Mouse (Mus musculus) testis, postnatal 14 days (tissue): Measurements from ENCODE around the gene Hes2.
A peak's percentile ranks its signal among the peaks of the same experiment; 100 is the strongest.

Experiments used
- DNase-seq: peaks from one replicate; pipeline ENCODE4 v3.0.0; 2021; ENCODE audit warnings: low spot score

Hes2 gene

DNA sequence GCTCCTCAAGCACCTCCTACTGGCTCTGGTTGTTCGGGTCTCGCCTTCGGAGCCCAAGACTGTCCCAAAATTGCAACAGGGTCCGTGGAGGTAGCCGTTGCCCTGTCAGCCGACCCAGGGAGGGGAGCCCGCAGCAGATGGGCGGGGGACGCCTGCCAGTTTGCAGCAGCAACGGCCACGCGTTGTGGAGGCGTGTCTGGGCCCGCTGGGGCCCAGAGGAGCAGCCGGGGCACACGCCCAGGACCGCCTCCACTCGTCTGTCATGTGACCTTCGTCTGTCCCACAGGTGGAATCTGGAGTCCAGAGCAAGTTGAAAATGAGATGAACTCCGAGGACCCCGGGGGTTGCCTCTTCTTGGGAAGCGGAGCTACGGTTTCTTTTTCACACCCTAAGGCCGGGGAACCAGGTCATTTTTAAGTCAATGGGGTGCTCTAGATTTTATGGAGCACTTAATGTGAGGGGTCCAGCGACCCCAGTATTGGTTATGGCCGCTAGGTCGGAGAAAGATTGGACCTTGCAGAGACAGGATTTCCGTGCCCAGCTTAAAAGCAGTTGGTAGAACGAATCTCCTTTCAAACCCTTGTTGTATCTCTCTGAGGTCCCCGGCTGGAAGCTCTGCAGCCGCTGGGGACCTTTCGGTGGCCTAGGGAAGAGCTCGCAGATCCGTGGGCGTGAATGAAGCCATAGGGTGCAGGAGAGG is at the start of gene Hes2:
Gene Hes2, plus strand, starts transcription at position 283 of the 700 bp plus-strand sequence.
- DNase-seq = no peak

DNA sequence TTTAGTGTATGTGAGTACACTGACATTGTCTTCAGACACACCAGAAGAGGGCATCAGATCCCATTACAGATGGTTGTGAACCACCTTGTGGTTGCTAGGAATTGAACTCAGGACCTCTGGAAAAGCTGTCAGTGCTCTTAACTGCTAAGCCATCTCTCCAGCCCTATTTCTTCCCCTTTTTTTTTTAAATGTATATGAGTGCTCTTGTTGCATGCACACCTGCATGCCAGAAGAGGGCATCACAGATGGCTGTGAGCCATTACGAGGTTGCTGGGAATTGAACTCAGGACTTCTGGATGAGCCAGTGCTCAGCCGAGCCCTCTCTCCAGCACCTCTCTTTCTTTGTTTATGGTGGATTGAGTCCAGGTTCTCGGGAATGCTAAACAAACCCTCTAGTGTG is 49.2 kb upstream of the Hes2 start:
- no peak for DNase-seq

DNA sequence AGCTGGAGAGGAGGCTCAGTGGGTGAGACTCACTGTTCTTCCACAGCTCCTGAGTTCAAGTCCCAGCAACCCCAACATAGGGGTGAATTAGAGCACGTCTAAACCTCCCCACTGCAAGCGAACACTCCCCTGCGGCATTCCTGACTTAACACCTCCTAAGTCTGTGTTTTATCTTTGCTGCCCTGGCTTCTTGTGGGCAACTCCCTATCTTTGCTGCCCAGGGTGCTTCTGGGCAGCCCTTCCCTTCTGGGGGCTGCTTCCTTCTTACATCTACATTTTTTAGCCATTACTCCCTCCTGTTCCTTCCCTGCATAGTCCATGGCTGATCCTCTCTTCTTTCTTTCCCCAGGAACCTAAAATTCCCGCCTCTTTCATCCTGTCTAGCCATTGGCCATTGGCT is 48.0 kb upstream of the Hes2 start:
- DNase-seq = no peak

DNA sequence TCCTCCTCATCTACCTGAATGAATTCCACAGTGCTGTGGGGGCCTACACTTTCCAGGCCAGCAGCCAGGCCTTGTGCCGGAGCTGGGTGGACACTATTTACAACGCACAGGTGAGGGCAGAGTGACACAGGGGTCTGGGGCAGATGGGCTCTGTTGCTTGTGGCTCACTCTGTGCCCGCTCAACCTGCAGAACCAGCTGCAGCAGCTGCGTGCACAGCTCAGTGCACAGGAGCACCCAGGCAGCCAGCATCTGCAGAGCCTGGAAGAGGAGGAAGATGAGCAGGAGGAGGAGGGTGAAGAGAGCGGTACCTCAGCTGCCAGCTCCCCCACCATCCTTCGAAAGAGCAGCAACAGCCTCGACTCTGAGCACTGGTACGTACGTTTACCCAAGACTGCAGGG is 46.3 kb upstream of the Hes2 start:
- no peak for DNase-seq

DNA sequence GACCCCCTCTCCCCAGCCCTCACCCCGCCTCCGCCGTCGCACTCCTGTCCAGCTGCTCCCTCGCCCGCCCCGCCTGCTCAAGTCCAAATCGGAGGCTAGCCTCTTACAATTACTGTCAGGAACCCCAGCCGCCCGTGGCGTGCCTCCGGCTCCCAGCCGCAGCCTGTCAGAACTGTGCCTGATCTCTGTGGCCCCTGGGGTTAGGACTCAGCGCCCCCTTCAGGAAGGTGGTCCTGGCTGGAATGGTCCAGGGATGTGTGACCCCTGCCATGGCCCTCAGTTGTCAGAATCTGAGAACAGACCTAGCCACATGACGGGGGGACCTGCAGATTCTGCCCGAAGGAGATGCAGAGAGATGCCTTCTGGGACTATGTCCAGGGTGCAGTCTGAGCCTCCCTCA is 44.6 kb upstream of the Hes2 start:
- DNase-seq = no peak

- DNase-seq = no peak
Observed at GRCm38 (mm10) chr4:152115921-152116612, 42.6 kb upstream of the Hes2 start, which contains the start of gene Tnfrsf25. Gene Tnfrsf25 (plus strand): TSS chr4:152115934.

GRCm38 (mm10) chr4:152117538-152117937 is 41.1 kb upstream of the Hes2 start:
- no peak for DNase-seq

- no peak for DNase-seq
Observed at GRCm38 (mm10) chr4:152119396-152120292, 39.0 kb upstream of the Hes2 start.

GRCm38 (mm10) chr4:152120311-152121182 is 38.1 kb upstream of the Hes2 start:
- no peak for DNase-seq

DNA sequence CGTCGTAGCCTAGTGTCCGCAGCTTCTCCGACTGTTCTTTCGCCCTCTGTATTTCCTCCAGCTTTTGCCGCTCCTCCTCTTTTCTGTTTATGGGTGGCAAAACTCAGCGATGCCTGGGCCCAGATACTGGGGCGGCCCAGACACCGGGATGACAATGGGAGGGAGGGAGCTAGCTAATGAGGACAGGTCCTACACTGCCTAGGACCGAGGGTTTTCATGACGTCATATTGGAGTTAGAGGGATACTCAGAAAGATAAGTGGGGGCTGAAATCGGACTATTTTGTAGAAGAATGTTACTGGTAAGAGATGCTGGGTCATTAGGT is 37.5 kb upstream of the Hes2 start:
- DNase-seq = no peak

DNA sequence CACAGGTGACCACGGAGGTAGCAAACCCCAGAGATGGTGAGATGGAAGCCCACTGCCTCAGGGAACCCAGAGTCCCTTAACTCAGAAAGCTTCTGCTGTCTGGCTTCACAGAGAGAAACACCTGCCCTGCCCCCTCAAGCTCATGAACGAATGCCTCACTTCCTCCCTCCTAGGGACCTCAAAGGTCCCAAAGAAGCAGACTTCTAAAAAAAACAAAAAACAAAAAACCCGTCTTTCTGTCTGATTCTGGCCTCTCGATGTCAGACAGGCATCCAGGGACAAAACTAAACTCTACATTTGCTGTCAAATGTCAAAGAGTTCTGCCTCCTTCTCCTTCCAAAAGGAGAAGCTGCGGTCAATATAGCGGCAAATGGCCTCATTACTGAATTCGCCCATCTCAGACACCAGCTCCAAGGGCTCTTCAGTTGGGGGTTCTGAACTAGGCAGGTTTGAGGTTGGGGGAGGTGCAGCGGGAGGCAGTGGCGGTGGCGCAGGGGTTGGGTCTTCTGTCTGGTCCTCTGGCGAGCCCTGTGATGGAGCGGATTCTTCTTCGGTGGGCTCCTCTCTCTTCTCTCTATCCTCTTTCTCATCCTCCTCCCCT is 34.2 kb upstream of the Hes2 start:
- no peak for DNase-seq

- peak; percentile 58 for DNase-seq
Observed at GRCm38 (mm10) chr4:152125161-152126025, 33.3 kb upstream of the Hes2 start.

DNA sequence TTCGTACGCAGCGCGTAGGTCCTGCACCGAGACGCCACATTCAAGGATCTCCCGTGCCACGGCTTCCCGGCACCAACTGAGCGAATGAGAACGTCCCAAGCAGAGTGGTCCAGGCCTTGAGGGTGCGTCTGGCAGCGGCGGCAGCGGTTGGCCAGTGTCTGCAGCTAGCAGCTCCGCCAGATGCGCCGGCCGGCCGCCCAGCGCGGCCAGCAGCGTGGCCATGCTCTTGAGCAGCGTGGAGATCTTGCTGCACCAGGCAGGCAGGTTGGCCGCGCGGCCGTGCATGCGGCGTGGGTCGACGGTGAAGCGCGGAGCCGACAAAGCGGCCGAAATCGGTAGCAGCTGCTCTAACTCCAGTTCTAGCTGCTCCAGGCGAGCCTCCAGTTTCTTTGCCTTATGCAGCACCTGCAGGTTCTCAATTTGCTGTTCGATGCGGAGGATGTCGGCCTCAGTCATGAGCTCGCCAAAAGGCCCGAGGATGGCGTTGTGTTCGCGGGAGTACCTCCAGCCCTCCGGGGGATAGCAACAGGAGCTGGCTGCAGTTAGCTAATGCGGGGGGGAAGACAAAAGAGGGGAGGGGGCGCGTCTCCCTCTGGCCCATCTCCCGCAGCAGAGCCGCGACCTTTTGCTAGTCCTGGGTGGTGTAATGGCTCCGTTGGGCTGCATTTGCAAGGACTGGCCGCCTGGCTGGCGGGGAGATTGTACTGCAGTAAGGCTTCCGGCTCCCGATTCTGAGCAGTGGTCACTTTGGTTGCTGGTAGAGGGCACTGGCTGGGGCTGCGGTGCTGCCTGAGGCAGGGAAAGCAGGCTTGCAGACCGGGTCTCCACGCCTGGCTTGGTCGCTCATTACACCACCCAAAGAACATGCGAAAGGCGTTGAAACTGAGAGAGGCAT is 32.4 kb upstream of the Hes2 start:
- no peak for DNase-seq

- no peak for DNase-seq
Observed at GRCm38 (mm10) chr4:152127884-152128283, 30.8 kb upstream of the Hes2 start.

- no peak for DNase-seq
Observed at GRCm38 (mm10) chr4:152128784-152129183, 29.9 kb upstream of the Hes2 start.

GRCm38 (mm10) chr4:152129395-152129930 is 29.2 kb upstream of the Hes2 start:
- no peak for DNase-seq

DNA sequence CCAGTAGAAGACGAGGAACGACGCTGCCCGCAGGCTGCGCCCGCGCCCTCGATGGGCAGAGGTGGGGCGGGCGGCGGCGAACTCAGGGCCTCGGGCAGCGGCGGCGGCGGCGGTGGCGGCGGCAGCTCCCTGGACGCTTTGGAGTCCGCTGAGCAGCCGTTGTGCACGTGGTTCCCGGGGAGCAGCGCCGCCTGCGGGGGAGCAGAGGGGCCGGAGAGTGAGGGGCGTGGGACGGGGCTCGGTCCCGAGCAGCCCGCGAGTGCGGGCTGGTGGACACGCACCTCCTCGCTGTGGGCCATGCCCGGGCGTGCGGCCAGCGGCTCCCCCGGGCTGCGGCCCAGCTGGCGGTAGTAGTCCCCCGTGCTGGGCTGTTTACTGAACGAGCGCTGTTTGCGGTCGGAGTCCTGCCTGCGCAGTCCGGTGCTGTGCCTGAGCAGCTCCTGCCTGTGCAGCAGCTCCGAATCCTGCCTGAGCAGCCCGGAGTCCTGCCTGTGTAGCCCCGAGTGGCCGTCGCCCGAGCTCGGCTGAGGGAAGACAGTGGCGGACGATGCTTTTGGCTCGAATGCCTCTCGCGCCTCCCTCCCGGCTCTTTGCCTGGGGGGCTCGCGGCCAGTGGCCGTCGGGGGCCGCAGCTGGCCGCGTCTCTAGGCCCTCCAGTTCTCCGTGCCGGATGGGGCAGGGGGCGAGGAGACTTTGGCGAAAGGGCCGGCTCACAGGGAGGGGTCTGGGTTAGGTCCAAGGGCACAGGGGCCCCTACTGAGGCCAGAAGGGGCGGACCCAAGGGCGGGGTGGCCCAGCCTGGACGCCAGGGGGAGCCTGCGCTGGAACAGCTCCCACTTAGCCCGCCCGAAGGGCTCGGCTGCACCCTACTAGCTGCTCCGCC is 27.7 kb upstream of the Hes2 start:
- peak; percentile 75 for DNase-seq
